Mouse (Mus musculus): Measurements from ENCODE around the gene Jagn1.

GRCm38 (mm10) chr6:113457952-113458534 is 15.7 kb downstream of the Jagn1 start, which contains the start of gene Il17re:
- TF ChIP-seq CTCF (IDR thresholded peaks at IDR 0.05; ENCODE audit: borderline replicate concordance, control insufficient read depth, extremely low read depth, insufficient read depth, low read length, poor library complexity) (no peak), POLR2A (IDR thresholded peaks at IDR 0.05; ENCODE audit: control insufficient read depth, extremely low read depth, insufficient read depth, low read length, poor library complexity) (no peak)
